Mouse (Mus musculus) spleen, adult 18-20 months (tissue): ENCODE data around the gene Lhx1.

ENCODE experiments used
- DNase-seq, 2 experiments: peaks; one replicate each; pipeline ENCODE4 v3.0.0; 2022; ENCODE audit warnings: mixed read lengths in 2 of 2

Lhx1 gene

DNA sequence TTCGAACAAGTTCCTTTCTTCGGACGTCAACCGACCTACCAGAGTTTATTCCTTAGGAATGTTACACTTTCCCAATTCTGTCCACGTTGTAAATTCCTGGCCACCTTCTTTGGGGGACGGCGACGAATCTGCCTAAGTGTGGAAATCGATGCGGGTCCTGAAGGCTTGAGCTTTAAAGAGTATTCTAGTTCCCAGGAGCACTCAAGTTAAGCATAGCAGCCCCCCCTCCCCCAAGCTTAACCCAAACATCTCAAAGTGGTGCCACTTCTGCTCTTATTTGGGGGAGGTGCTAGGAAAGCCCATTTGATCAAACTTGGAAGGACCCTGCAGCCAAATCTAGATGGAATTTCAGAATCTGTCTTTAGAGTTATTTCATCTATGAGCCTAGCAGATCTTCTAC lies 1.1 kb upstream of the Lhx1 start:
- DNase-seq = no peak

- no peak for DNase-seq
These were observed 644 bp downstream of the Lhx1 start for GRCm38 (mm10) chr11:84524511-84525270.

DNA sequence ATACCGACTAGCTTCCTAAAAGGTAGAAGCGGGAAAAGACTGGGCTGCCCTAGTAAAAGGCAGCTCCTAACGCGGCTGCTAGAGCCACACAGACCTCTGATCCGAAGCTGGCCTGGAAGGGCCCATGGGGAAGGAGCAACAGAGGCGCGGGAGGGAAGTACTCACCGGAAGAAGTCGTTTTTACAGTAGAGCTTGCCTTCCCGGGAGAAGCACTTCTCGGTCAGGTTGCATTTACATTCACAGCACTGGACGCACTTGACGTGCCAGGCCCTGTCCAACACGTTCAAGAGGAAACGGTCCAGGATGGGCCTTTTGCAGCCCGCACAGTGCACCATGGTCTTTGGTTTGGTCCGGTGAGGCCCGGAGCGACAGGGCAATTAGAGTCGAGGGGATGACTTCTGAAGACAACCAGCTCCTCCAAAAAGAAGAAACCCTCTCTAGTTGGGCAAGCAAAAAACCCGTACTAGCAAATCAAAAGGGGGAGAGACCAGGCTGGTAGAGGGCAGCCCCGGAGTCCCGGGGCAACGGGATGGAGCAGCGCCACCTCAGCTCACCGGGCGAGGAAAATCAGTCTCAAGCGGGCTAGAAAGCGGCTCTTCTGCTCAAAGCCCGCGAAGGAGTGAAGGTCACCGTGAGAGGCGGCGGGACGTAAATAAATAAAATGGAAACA lies 1.4 kb downstream of the Lhx1 start:
- no peak for DNase-seq

DNA sequence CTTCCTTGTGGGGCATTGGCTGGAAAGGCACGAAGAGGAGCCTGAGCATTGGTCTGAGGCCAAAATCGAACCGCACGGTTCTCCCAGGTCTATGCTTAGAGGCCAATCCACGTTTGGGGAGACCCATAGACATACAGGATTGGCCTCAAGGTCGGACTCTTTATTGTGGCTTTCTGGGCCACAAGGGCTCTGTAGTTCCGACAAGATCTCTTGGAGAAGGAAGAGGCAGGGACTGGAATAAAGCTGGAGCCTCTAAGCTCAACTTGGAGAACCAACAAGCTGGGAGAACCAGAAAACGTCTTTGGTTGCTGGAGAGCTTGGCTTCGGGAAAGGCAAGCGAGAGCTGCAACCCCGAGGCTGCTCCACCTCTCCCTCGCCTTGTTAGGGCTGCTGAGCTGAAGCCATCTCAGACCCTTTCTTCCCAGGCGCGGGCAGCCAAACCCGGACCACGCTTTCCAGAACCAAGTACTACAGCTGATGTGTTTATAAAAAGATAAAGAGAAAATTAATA lies 2.0 kb downstream of the Lhx1 start:
- no peak for DNase-seq

DNA sequence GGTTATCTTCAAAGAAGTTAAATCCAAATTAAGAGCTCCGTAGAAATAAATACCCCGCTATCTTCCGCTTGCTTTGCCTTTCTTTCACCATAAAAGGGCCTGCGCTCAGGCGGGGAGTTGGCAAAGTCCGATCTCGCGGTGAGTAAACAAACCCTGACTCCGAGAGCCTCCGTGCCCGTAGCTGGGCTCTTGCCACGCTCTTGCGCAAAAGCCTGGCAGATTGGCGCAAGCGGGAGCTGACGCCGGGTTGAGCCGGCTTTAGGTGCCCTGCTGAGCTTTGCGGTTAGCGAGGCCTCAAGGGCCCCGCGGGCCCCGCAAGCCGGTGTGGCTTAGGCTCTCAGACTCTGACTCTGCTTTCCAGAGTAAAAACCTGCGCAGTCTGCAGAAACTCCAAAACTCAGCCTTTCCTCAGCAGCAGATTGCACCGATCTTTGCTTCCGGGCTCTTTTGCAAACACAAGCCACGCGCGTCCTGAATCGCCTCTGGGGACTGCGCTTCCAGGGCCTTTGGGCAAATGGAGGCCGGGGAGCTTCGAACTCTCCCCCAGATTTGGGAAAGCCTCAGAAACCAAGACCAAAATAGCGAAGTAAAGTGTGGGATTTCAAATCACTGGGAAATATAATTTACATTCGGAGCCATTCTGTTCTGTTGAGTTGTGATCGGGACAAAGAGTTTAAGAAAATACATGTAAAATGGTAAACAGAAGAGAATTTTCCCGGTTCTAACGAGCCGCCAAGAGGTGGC lies 2.6 kb downstream of the Lhx1 start:
- peak in 1 of 2 experiments; percentile 27 for DNase-seq

GRCm38 (mm10) chr11:84521751-84522299 lies 3.5 kb downstream of the Lhx1 start:
- no peak for DNase-seq

- DNase-seq = no peak
These were observed 4.3 kb downstream of the Lhx1 start for GRCm38 (mm10) chr11:84521071-84521390.

DNA sequence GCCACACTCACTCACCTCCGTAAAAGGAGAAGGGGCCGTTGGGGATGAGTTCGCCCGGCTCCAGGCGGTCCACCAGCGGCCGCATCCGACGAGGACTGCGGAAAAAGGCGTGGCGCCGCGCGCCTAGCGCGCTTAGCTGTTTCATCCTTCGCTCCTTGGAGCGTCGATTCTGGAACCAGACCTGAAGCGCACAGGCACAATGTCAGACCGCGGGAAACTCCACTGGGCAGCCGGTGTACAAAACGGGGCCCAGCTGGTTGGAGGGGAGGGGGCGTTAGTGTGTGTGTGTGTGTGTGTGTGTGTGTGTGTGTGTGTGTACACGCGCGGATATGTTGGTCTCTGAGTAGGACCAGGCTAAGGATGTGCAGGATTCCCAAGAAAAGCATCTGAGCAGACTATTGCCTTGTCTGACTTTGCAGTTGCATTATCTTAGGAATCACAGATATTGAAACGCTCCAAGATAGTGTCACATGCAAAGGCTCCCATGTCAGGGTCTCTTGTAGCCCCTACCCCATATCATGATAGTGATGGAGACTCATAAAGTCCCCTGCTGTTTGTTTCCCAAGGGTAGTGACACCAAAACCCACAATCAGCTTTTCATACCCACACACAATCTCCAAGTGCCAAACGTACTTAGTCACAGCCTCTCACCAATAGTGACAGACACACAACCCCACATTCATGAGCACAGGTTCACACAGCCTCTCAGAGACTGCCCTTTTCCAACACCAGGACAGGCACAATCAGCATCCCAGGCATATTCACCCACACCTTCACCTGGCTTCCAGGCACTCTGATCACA lies 4.9 kb downstream of the Lhx1 start:
- DNase-seq = no peak

DNA sequence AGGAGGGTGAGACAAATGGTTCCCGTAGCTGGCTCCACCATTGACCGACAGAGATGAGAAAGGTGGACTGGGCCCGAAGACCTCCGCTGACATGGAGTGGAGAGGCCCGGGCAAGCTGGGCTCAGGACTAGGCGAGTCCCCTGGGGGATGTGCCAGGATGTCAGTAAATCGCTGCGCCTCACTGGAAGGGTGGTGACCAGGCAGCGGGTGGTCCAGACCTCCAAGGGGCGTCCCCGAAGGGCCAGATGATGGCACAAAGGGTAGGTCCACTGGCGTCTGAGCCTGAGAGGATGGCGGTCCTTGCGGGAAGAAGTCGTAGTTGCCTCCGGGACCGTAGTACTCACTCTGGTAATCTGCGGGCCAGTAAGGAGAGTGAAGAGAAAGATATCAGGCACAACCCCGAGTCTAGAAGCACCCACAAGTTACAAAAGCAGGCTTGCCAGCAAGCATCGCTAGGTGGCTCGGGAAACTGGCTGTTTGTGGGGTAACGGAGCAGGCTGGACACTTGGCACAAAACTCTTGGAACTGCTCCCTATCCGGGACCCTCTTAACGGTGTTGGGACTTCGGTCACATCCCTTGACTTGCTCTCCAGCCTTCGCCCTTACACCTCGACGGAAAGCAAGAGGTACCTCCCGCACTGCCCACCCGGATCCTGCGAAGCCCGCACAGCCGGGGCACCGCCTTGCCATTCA lies 5.6 kb downstream of the Lhx1 start:
- no peak for DNase-seq

DNA sequence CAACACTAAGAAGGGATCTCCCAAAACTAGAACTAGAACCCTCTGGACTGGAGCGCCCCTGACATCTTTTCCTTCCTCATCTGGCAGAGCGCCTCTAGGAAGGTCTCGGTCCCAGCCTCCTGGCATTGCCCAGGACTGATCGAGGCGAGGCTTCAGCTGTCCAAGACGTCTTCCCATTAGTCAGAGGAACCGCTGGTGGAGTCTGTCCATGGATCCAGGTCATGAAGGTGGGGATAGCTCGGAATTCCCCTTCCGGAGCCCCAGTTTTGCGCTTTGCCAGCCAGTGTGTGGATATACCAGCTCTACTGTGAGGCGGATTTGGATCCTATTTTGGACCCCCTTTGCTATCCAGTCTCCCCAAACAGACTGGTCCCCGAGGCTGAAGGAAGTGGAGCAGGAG lies 6.3 kb downstream of the Lhx1 start:
- DNase-seq = no peak

- DNase-seq = no peak
These were observed 7.1 kb downstream of the Lhx1 start for GRCm38 (mm10) chr11:84518261-84518660.

GRCm38 (mm10) chr11:84517431-84517830 lies 7.9 kb downstream of the Lhx1 start:
- DNase-seq = no peak

DNA sequence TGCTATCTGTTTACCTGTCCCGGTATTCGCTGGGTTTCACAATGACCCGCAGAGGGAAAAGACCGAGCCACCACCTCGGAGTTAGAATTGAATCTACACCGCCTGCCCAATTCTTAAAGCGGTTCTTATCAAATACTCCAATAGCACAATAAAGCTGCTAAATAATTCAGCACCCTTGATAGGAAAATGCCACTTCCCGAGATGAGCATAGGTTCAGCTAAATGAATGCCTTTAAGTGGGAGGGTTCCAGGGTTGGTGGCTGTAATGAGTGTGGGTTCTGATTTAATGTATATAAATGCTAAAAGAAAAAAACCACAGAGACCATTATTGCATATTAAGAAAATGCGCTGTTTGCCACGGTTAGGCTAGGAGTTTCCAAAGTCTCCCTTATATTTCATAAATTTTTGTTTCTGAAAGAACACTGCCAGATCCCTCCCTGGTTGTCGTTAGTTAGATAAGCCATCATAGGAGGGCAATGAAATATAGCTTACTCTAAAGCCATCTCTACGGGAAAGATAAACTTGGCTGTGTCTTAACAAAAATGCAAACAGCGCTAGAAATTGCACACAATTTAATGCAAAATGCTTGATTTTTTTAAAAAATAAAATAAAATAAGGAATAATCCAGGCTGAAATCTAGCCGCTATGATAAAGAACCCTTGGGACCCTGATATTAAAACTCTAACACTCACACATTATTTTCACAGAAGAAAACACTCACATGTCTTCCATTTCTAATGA lies 8.7 kb downstream of the Lhx1 start:
- DNase-seq = no peak

GRCm38 (mm10) chr11:84513171-84514116 lies 11.9 kb downstream of the Lhx1 start, which contains the start of gene Aatf:
Gene Aatf, minus strand, starts transcription at chr11:84513522.
- peak; percentile 93 to 97 for DNase-seq

DNA sequence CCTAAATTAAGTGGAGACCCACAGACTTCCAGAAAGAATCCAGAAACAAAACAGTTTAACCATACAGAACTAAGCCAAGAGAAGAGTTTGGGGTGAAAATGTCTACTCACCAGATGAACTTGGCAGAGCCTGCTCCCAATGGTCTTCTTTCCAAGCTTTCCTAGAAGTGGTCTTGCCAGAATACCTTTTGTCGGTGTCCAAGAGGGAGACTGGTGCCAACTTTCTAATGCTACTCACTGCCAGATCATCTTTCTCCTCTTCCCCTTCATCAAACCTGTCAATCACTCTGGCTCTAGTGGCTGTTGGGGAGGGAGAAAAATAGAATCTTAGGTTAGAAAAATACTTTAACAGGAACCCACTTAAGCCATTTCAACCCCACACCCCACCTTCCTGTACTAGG lies 13.3 kb downstream of the Lhx1 start:
- DNase-seq = no peak

GRCm38 (mm10) chr11:84504296-84504695 lies 21.0 kb downstream of the Lhx1 start:
- no peak for DNase-seq

GRCm38 (mm10) chr11:84497944-84498343 lies 27.4 kb downstream of the Lhx1 start:
- DNase-seq = no peak

GRCm38 (mm10) chr11:84496901-84497300 lies 28.4 kb downstream of the Lhx1 start:
- DNase-seq = no peak

DNA sequence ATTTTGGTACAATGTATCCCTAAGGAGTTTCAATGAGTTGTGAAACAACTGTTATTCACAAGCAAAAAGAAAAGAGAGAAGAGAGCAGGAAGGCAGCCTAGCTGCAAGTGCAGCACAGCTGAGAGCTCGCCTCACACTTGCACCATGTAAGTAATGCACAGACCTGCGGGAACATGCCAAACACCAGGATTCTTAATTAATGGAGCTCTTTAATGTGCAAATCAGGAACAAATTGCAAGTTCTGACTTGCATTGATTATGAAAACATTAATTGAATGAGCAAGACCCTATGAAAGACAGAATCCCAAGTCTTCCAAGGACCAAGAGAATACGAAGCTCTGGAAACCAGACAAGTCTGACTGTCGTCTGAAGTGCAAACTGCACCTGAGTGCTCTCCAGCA lies 29.6 kb downstream of the Lhx1 start:
- no peak for DNase-seq

DNA sequence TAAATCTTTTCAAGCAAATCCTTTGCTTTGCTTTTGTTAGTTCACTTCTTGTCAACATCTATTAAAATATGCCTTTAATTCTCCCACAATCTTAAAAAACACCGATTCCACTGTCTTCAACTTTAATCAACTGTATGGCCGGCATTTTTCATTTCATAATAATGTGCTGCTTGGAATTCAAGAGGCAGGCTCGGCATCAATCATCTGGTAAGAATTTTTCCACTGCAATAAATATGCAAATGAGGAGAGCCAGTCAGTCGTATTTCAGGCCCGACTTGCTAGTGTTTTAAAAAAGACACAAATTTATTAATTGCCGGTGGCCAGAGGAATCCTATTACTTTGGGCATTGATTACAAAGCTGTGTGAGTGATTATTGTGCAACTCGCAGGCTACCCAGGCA lies 43.7 kb downstream of the Lhx1 start:
- DNase-seq = no peak
